Mouse (Mus musculus) G1E (cell line): ENCODE measurements at regions not wholly inside any gene's neighbourhood (a gene's known extent, or its start where the extent isn't known, plus 50 kb on each side); places are given as distances from the start of the nearest gene placed in this dataset.

ENCODE experiments used
- CTCF ChIP-seq: IDR thresholded peaks from 2 replicates; pipeline ENCODE4 v1.5.1; 2012; ENCODE audit warnings: low read depth, low read length, inconsistent platforms, mixed read lengths
- GATA1 ChIP-seq: IDR thresholded peaks from 2 replicates; pipeline ENCODE4 v1.6.1; 2012; ENCODE audit warnings: borderline replicate concordance, low read length, inconsistent platforms, mixed read lengths
- TAL1 ChIP-seq: conservative IDR thresholded peaks from 2 replicates; pipeline ENCODE4 v1.6.1; 2012; ENCODE audit warnings: low read depth, low read length, inconsistent platforms, mixed read lengths

GRCm38 (mm10) chr2:159866391-159866790, 467.6 kb downstream of the Gm826 start:
- TF ChIP-seq CTCF, result no peak
- no peak for TF ChIP-seq TAL1
- no peak for TF ChIP-seq GATA1
